Mouse (Mus musculus) frontal cortex, postnatal 25 days (tissue): ENCODE results near the gene Lipe.

Source experiments
- DNase-seq, 2 experiments: peaks; one replicate each; pipeline ENCODE4 v3.0.0; 2022; ENCODE audit warnings: low spot score in 2 of 2

Lipe gene

DNA sequence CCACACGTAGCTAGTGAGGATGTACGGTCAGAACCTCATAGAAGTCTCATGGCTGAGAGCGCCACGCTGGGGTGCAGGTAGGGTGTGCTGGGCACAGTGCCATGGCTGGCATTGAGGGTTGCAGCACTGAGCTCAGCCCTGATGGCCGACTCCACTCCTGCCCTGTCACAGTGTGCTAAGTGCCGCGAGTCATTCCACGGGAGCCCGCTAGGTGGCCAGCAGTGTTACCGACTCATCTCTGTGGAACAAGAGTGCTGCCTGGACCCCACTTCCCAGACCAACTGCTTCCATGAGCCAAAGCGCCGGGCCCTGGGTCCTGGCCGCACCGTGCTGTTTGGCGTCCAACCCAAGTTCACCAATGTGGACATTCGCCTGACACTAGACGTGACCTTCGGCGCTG lies 35.4 kb downstream of the Lipe start:
- no peak for DNase-seq

DNA sequence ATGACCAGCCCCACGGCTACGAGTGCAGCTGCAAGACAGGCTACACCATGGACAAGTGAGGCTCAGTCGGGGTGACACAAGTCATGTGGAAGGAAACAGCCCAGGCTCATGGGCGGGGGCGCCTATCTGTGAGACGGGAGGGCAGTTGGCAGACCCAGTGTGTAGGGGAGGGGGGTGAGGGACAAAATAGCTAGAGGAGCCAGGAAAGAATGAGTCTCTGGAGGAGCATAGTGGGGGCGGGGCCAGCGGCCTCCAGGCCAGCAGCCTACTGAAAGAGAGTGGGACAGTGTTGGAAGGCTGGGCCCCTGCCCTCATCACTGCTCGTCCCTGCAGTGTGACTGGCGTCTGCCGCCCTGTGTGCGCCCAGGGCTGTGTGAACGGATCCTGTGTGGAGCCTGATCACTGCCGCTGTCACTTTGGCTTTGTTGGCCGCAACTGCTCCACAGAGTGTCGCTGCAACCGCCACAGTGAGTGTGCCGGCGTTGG lies 39.7 kb downstream of the Lipe start:
- no peak for DNase-seq

DNA sequence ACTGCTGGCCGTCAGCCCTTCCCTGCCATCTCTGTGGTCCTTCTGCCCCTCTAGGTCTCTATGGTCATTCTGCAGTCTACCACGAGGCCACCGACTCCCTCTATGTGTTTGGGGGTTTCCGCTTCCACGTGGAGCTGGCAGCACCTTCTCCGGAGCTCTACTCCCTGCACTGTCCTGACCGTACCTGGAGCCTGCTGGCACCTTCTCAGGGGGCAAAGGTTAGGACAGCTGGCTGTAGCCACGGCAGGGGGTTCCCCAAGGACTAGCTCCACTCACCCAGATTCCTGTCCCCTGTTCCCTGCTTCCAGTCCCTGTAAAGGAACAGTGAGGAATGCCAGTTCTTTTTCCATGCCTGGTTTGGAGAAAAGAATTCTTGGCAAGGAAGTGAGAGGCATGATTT lies 49.6 kb downstream of the Lipe start:
- no peak for DNase-seq

DNA sequence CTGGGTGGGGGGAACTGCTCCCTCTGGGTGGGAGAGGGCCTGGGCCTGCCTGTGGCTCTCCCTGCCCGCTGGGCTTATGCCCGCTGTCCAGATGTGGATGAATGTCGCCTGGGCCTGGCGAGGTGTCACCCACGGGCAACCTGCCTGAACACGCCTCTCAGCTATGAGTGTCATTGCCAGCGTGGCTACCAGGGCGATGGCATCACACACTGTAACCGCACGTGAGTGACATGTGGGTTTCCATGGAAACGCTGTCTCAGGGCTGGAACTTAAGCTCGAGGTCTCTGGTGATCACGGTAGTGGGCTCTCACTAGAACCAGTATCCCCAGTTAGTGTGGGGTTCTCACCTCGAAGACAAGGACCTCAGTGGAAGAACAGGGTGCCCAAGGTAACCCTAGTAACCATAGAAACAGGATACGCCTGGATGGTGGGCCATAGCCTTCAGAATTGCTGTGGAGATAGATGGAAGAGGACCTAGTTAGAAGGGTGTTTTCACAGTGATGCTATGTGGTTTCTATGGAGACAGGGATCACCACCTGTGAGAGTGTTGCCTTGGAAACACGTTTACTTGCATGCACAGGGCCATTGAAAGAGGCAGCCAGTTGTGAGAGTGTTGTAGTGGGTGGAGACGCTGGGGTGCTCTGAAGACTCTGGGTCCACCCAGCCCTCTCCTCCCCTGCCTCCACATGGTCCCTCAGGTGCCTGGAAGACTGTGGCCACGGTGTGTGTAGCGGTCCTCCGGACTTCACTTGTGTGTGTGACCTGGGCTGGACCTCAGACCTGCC lies 57.3 kb downstream of the Lipe start:
- no peak for DNase-seq

DNA sequence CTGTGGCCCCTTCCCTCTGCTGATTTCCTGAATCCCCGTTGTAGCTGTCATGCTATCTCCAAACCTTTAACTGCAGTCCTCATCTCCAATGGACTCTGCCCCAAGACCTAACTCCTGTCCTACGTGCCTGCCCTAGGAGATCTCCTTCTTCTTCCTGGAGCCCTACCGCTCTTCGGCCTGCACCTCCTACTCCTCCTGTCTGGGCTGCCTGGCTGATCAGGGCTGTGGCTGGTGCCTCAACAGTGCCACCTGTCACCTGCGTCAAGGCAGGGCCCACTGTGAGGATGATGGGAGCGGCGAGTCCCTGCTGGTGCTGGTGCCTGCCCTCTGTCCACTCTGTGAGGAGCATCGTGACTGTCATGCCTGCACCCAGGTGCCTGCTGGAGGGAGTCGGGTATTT lies 59.2 kb downstream of the Lipe start:
- no peak for DNase-seq

DNA sequence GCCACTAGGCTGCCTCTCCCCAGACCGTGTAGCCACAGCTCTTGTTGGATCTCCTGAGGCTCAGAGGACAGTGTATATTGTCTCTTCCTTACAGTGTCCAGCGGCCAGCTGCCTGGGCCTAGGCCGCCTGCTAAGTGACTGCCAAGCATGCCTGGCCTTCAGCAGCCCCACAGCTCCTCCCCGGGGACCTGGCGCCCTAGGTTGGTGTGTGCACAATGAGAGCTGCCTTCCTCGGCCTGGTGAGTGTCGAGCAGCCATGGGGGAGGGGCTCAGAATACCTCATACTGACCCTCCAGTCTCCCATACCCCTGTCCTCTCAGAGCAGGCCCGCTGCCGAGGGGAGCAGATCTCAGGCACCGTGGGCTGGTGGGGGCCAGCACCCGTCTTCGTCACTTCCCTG lies 64.0 kb downstream of the Lipe start:
- DNase-seq = no peak

DNA sequence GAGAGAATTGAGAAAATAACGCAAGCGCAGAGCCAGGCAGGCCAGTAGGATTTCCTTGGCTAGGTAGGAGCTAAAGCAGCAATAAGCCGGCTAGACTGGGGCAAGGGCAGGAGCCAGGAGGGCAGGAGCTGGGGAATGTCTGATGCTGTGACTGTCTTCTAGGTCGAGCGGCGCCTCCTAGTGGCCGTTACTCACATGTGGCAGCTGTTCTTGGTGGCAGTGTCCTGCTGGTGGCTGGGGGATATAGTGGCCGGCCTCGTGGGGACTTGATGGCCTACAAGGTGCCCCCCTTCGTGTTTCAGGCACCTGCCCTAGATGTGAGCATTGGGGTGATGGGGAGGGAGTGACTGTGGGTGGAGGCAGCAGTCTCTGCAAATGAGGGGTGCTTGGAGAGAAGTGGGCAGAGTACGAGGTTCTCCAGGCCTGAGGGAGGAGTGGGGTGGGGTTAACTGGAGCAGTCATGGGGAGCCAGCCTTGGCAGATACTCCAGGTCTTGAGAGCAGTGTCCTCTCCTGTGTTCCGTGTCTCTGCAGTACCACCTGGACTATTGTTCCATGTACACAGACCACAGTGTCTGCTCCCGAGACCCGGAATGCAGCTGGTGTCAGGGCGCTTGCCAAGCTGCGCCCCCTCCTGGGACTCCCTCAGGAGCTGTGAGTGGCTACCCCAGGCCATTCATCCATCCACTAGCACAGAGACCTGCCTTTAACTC lies 64.8 kb downstream of the Lipe start:
- DNase-seq = peak; percentile 51 to 62
